Comparison of ENCODE assay signal across 30 mouse cellular contexts in genomic region chr13:15979551-15979950, GRCm38 (mm10). TPM values are rescaled to one million over a fixed set of nuclear protein-coding genes. Genes with fewer than 3 reads are reported as not detected.
DNase-seq lines count a peak whose midpoint lies in the region; ATAC-seq and TF ChIP-seq lines count a peak whose summit lies in the region.
"Had no signal": no experiment of that assay in that cellular context is flagged by ENCODE, and none has a peak within 500 bp of the region (broad histone marks: within the 10 kb centered on the region; RNA-seq: fewer than 3 reads in every experiment).

No protein-coding gene starts in this region.

- H3K27ac ChIP-seq in hindbrain, embryonic 14.5 days: no peak overlapping the region
- H3K27ac ChIP-seq: hindbrain, embryonic 12.5 days; kidney, postnatal 0 days; liver, embryonic 14.5 days; midbrain, embryonic 10.5 days; midbrain, embryonic 15.5 days; stomach, postnatal 0 days had no signal

- no peak for TF ChIP-seq CTCF in brain, embryonic 14.5 days (IDR thresholded peaks at IDR 0.05; ENCODE audit: borderline replicate concordance, extremely low read depth, insufficient read depth, insufficient read length)

- ATAC-seq in hindbrain, embryonic 14.5 days (ENCODE audit: low FRiP score): no peak
- ATAC-seq: intestine, embryonic 16.5 days; midbrain, embryonic 15.5 days; Patski had no signal

- no peak for TF ChIP-seq POLR2A in brain, embryonic 14.5 days (IDR thresholded peaks at IDR 0.05; ENCODE audit: borderline replicate concordance, extremely low read depth, insufficient read depth, insufficient read length, poor library complexity, severe bottlenecking)

- no peaks in the 10 kb centered on the region for H3K9me3 ChIP-seq in hindbrain, embryonic 14.5 days (ENCODE audit: control insufficient read depth, low read length)
- H3K9me3 ChIP-seq: hindbrain, embryonic 12.5 days; midbrain, embryonic 10.5 days; midbrain, embryonic 15.5 days had no signal

- no peaks in the 10 kb centered on the region for H3K4me1 ChIP-seq in hindbrain, embryonic 14.5 days (replicated peaks; ENCODE audit: control insufficient read depth, insufficient read depth, low read length)
- H3K4me1 ChIP-seq: hindbrain, embryonic 12.5 days; midbrain, embryonic 10.5 days; midbrain, embryonic 15.5 days had no signal

- peak; percentile 33 for DNase-seq in left cerebral cortex, adult 11 months (ENCODE audit: low spot score)
- DNase-seq in left cerebral cortex, postnatal 4 days: no peak
- peak; percentile 5 for DNase-seq in brain, embryonic 14.5 days (ENCODE audit: low read depth)
- peak; percentile 13 to 27 for DNase-seq in left cerebral cortex, postnatal 14 days (ENCODE audit: low spot score in 2 of 2)
- DNase-seq in telencephalon, adult 2 months (ENCODE audit: low read depth, low spot score): peak; percentile 63
- no peak for DNase-seq in heart, adult 9 months (ENCODE audit: low spot score in 2 of 2)
- no peak for DNase-seq in hindbrain, embryonic 14.5 days (ENCODE audit: low spot score)
- DNase-seq: adrenal gland, postnatal 10 days; cerebellum, adult 18-20 months; cerebellum, postnatal 10 days; heart, postnatal 36 days; kidney, adult 8-10 months; kidney, postnatal 4 days; layer of hippocampus, postnatal 36 days; liver; lung, adult 2 months; lung, postnatal 10 days; thymus, adult 2 months; thymus, postnatal 36 days had no signal

- no peaks in the 10 kb centered on the region for H3K36me3 ChIP-seq in hindbrain, embryonic 14.5 days (replicated peaks; ENCODE audit: control insufficient read depth, insufficient read depth)
- H3K36me3 ChIP-seq: hindbrain, embryonic 12.5 days; midbrain, embryonic 10.5 days; midbrain, embryonic 15.5 days had no signal

- no peak overlapping the region for H3K9ac ChIP-seq in hindbrain, embryonic 14.5 days
- H3K9ac ChIP-seq: hindbrain, embryonic 12.5 days; liver, embryonic 14.5 days; midbrain, embryonic 15.5 days had no signal

- no peak overlapping the region for H3K4me2 ChIP-seq in hindbrain, embryonic 14.5 days (replicated peaks)
- H3K4me2 ChIP-seq: heart, embryonic 11.5 days; hindbrain, embryonic 12.5 days; midbrain, embryonic 15.5 days had no signal

- WGBS in hindbrain, embryonic 14.5 days: 84% methylated on average over 3 of the region's 3 CpGs

- H3K27me3 ChIP-seq in hindbrain, embryonic 14.5 days (ENCODE audit: control insufficient read depth, insufficient read depth, low read length): no peaks in the 10 kb centered on the region
- H3K27me3 ChIP-seq: hindbrain, embryonic 12.5 days; midbrain, embryonic 15.5 days; Patski had no signal

- no peak overlapping the region for H3K4me3 ChIP-seq in hindbrain, embryonic 14.5 days (replicated peaks; ENCODE audit: low read length)
- H3K4me3 ChIP-seq: erythroblast, embryonic 14.5 days; hindbrain, embryonic 12.5 days; midbrain, embryonic 10.5 days; midbrain, embryonic 15.5 days had no signal

- intact Hi-C loops in left cerebral cortex, postnatal 4 days (cut with DNase I): no loop called here
- intact Hi-C loops in left cerebral cortex, postnatal 14 days (cut with DNase I): no loop called here

RNA-seq across cellular contexts. Expression of gene Inhba, which starts 32.1 kb away (rescaled TPM):
- 10 to 100 TPM; 27.4 to 31.8 TPM for total RNA-seq in left cerebral cortex, postnatal 4 days (2021)
- 0.52 and 1.2 TPM in 2 replicates for polyA plus RNA-seq in brain, embryonic 14.5 days (2012; rRNA removed)
- 10 to 100 TPM in 1 of 2 experiments, 1 to 10 TPM in 1; 8.2 to 12.1 TPM for total RNA-seq in left cerebral cortex, postnatal 14 days (2021)
- 1.1 TPM in 2 replicates for polyA plus RNA-seq in hindbrain, embryonic 14.5 days (2014; fragmentation: Nextera tagmentation; extraction: Ambion mirVana)
- total RNA-seq: MEL had no signal
- polyA plus RNA-seq: erythroblast, embryonic 14.5 days; midbrain, embryonic 10.5 days had no signal

Comparison
In these comparisons a context has a peak if more than half of its experiments do, and no peak if none do; other contexts are left out.
1. DNase-seq: peak in left cerebral cortex, adult 11 months (single experiment), brain, embryonic 14.5 days (single experiment), left cerebral cortex, postnatal 14 days (2 of 2) and telencephalon, adult 2 months (single experiment); none in left cerebral cortex, postnatal 4 days (single experiment), heart, adult 9 months (0 of 2) and hindbrain, embryonic 14.5 days (single experiment).